Mouse (Mus musculus) skeletal muscle tissue, adult 2 months (tissue): ENCODE measurements around the gene Gm37240.
A peak's percentile ranks its signal among the peaks of the same experiment; 100 is the strongest.

Experiments used
- DNase-seq: peaks from one replicate; pipeline ENCODE4 v3.0.0-alpha.2; 2012; ENCODE audit warnings: low read depth, low spot score

Gm37240 gene

DNA sequence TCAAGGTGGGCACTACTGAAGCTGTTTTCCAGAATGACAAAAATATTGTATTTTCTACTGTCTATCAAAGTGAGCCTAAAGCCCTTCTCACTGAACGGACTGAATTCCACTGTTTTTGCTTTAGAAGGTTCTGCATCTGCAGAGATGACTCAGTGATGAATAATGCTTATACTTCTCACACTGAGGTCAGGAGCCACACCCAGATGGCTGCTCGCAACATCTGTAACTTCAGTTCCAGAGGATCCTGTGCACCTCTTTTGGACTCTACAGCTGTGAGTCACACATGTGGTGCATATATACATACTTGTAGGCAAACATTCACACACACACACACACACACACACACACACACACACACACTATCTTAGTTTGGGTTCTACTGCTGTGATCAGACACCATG lies 602.8 kb downstream of the Gm37240 start:
- DNase-seq, result no peak

DNA sequence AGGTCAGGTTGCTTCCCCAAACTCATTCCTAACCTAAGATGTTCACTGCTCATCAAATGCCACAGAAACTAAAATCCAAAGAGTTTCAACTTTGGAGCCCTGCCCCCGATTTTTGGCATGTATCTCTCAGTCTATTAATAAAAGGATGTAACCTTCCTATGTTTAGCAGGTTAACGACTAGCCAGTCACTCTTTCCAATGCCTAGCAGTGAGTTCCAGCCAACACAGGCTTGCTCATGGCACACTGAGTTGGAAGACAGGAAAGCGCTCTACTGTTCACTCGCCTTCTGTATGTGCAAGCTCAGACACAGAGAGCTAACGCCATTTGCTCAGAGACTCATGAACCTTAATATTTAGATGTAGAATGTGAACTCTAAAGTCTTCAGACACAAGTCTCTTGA lies 604.5 kb downstream of the Gm37240 start:
- peak; percentile 50 for DNase-seq

DNA sequence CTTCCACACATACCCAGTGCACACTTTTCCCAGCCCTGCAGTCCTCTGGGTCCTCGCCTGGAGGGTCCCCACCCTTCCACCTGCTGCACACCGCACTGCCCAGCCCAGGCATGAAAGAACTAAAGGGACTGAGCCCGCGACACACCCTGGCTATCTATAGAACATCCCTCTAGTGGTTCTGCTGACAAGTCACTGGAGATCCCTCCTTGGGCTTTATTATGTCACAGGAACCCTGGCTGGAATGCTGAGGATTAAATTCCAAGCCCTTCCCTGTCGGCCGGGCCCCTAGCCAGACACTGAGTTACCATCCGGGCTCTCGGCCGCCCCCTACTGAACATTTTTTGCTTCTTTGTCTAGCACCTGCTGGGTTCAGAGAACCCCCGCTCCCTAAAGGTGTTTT lies 612.2 kb downstream of the Gm37240 start:
- DNase-seq, result peak; percentile 89

DNA sequence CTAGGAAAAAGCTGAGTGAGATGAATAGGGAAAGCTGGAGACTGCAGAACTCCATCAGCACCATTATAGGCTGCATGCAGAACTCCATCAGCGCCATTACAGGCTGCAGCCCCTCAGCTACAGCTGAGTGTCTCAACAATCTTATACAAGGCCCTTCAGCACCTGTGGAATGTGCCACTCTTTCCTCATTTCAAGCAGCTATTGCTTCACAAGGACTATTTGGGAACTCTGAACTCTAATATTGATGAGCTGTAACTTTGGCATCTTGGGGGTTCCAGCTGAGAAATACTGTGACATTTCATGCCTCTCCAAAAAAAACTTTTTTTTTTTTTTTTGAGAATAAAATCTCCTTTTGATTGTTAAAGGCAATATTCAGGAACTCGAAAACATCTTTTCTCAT lies 615.8 kb downstream of the Gm37240 start:
- DNase-seq, result no peak

DNA sequence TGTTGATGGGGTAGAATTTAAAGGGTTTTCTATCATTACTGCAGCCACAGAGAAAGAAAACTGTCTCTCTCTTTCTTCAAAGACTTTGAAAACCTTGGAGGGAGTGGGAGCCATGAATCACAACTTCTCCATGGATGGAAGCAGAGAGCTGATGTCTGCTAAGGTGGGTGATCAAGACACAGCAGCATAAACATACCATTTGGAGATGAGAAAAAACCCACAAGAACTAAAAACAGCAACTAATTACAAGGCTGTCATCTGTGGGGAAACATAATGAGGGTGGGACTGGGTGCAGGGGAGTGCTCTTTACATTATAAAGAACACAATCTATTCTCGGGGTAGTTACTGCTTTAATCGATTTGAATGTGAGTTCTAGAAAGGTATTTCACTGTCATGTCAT lies 622.4 kb downstream of the Gm37240 start:
- DNase-seq, result no peak

DNA sequence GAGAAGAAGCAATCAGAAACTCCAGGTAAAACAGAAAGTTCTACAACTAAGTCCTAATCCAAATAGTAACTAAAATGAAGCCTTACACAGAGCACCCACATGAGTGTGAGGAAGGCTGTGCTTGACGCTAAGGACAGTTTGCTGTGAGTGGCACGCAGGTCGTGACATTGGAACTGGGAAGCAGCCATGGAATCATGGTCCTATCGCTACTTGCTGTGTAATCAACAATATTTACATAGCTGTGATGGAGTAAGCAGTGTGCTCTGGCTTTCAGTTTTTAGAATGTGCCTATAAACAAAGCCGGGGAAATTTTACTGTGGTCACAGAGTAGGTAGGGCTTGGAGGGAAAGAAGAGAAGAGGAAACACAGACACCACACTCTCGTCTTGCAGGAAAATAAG lies 622.8 kb downstream of the Gm37240 start:
- no peak for DNase-seq

DNA sequence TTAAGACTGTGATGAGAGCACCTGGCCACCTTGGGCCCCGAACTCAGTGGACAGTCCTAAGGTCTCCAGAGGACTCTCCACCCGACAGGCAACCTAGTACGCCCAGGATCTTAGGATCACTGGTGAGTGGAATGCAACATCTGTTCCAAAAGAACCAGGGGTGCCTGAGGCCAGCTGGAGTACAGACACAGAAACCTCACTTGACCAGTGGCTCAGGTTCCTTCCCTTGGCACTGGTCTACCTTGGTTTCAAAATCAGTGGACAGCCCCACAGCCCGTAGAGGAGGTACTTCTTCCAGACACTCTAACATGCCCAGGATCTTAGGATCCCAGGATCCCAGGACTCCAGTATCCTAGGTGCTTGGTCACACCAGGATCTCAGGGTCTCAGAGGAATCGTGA lies 632.8 kb downstream of the Gm37240 start:
- DNase-seq, result peak; percentile 63

DNA sequence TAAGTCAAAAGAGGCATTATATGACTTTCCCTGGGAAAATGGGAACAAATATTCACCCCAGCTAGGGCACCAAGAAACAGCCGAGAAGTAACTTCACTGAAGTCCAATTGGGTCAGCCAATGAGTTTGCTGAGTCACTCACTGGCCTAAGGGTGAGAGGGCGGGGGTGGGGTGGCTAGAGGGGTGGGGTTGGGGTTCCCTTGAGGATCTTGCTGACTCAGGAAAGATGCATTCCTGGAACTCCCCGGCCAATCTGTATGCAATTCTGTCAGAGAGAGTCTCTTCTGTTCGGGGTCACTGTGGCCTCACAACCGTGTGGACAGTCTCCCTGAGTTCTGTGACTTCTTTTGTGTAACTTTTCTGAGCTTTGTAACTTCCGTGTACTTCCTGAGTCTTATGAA lies 635.7 kb downstream of the Gm37240 start:
- no peak for DNase-seq

DNA sequence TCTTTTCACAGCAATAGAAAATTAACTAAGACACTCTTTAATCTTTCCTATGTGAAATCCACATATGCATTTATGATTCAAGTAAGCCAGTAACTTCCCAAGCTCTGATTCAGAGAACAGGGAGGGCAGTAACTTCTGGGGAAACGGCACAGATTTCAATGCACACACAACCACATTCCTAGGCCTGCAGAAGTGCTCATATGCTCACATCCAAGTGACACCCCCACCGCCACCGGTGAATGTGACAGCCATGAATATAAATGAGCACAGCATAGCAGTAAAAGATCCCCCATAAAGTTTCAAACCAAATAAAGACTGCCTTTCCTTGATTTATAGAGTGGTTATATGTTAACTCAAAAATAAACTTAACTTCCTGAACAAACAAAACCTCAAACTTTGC lies 641.2 kb downstream of the Gm37240 start:
- no peak for DNase-seq

DNA sequence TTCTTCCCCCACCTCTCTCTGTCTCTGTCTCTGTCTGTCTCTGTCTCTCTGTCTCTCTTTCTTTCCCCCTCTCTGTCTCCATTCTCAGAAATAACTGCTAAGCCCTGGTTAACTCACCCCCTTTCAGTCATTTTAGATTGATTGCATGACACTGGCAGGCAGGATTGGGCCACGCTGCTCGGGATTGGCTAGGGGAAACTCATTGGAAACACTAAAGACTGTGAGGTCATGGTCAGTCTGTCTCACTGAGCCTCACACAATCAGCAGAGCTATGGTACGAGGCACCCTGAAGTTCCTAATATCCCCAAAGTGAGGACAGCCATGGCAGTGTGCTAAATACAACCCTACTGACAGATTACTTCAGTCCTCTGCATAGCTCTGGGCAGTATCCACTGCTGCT lies 650.8 kb downstream of the Gm37240 start:
- no peak for DNase-seq

DNA sequence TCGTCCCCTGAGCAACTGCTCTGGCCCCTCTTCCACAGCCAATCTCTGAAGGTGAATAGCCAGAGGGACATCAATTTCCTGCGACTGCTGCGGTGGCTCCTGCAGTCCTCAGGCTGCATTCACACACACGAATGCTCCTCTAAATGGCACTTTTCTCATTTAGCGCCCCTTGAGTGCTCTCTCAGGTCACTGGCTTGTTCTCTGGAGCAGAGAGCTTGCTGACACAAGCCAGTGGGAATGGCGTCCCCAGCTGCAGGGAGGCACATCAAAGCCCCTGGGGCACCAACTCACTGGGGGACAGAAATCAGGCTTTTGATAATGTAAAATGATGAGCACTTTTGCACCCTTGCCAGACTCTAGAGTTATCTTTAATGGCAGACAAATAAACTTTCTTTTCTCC lies 654.5 kb downstream of the Gm37240 start:
- DNase-seq, result no peak

DNA sequence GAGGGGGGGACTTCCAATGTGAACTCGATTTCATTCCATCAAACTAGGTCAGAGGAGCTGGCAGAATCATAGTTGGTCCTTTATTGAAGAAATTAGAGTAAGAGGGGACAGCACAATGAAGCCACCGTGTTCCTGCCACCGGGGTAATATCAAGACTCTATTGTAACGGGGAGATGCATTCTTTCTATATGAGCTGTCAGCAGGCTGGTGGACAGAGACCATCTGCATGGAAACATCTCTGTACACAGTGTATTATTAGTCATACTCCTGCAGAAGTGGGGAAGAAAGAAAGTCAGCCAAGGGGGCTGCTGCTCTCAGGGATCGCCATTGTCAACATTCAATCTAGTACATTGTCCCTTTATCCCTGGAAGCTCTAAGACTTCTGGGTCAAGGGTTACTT lies 665.3 kb downstream of the Gm37240 start:
- no peak for DNase-seq

DNA sequence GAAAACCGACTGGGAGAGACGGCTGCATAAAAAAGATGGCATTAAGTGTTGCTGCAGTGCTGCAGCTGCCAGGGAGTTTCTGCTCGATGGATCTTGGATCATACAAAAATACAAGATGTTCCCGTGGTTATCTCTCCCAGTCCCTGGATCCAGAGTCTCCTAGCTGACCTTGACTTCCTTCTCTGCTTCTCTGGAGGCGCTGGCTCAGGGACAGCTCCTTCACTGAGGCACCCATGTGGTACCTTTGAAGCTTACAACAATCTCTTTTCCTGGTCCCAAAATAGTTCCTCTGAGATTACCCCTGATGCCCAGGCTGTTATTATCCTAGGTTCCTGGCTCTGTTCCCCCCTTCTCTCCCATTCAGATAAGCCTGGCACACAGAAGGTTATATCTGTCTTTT lies 672.4 kb downstream of the Gm37240 start:
- DNase-seq, result no peak

DNA sequence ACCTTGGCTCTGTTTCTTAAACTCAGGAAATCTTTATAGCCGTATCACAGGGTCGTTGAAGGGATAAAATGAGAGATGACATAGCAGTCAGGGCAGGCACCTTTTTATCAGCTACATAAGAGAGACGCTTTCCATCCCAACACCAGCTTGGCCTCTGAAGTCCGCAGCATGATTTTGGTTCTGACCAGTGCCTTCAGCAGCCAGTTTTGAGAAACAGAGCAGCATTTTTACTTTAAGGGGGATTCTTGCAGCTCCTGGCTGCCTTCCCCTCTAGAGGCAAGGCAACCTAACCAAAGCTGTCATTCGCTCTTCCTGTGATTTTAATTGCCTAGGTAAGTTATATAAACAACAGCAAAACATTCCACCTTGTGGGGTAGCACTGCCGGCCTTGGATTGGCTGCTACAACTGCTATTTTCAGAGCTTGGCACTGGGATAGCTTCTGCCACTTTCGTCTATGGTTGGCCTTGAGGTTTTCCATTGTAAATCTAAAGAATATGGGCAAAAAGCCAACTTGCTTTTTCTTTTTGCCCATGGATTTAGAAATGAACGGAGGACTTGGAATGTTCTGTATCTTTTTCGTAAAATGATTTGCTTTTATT lies 674.5 kb downstream of the Gm37240 start:
- no peak for DNase-seq

DNA sequence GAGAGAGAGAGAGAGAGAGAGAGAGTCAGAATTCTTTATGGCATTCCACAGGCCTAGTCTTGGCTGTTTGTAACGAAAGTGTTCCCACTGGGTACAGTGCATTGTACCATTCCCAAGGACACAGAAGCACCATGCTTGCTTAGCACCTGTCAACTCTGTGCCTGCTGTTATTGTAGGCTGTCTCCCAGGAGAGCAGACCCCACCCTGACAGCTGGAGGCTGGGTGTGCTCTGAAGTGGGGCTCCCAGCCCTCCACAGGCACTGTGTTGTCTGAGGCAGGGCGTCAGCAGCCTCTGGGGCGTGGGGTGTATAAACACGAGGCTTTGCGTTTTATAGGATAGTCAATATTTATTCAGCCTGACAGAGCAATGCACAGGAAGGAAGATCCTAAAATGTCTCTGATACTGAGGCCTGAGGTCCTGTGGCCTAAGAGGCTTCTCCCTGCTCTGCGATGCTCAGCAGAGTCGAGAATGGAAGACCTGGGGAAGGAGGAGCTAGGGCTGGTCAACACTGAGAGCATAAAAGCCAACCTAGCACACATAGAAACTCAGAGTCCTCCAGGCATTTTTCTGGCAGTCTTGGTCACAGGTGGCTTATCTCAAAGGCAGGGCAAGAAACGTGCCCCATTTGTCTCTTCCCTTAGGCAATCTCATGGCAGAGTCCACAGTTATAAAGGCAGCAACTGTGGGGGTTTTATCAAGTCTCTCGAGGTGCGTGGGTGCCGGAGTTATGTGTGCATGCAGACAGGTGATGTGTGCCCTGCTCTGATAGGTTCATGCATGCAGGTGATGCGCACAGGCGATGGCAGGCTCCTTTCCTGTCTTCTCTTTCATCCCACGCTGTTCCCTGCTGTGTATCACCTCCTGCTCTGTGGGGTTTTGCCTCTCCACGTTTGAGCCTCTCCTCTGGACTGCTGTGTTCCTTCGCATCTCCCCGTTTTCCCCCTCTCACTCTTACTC lies 677.2 kb downstream of the Gm37240 start:
- no peak for DNase-seq

DNA sequence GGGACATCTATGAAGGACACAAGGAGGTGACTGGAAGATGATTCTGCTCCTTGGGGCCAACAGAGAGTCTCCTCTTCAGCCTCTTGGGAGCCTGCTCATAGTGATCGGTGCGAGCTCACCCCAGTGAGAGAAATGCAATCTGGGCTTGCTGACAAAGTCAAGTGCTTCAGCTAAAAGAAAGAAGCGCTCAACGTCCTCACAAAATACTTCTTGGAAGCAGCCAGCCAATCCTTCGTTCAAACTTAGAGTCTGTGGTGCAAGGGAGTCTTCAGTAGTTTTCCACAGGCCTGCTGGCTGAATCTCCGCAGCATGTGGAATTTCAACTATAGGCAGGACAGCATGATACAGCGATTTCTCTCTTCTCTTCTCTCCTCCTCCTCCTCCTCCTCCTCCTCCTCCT lies 680.8 kb downstream of the Gm37240 start:
- DNase-seq, result no peak

DNA sequence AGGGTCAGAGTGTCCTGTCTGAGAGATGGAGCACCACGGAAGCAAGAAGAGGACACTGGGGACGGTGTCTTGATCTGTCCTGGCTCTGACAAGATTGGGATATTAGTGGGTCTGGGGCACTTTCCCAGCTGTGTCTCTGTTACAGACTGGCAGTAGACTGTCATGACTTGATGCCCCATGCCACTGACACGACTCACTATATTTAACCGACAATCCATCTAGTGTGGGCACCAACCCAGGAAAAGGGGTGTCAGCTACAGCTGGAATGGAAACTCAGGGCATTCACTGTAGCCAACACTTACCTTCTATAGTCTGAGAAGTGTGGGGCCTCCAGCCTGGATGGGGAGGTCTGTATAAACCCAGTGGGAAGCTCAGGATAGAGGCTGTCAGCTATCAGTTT lies 681.4 kb downstream of the Gm37240 start:
- DNase-seq, result peak; percentile 34

DNA sequence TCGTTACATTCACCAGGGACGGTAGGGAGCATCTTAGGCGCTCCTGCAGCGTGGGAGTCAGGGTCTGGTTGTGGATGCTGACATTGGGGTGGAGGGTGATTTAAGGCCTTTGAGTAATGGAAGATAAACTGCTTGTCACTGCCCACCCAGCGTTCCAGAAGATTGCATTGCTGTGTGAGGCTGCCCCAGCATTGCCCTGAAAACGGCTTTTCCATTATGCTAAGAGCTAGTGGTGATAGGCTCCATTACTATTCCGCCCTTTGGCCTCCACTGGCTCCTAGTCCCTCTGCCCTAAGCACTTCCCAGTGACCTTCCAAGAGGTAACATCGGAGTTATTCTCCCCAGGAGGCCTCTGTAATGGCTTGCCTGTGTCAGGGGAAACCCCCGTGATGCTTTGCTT lies 683.7 kb downstream of the Gm37240 start:
- no peak for DNase-seq

DNA sequence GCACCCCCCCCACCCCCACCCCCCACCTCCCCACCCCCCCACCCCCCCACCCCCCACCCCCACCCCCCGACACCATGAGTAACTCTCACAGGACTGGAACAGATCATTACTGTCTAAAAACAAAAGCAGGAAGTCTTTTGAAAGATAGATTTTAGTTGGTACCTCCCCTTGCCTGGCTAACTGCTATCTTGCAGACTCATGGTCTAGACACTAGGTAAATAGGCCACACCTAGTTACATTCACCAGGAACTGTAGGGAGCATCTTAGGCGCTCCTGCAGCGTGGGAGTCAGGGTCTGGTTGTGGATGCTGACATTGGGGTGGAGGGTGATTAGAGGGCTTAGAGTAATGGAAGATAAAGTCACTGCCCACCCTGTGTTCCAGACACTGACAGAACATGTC lies 684.6 kb downstream of the Gm37240 start:
- no peak for DNase-seq

DNA sequence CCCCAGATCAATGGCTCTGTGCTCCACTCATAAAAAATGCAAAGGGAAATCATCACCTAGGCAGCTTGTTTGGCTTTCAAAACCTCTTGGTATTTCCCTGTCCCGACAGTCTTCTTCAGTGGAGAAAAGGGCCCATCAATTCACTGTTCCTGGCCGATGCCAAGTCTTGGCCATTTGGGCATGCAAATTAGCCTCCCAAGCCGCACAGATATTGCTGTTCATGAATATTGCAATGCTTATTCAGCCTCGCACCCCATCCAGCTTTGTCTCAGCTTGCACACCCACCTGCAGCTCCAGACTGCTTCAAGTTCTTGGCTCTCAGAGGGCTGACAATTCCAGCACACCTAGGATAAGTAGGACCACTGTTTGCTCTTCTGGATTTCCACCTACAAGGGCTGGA lies 685.5 kb downstream of the Gm37240 start:
- no peak for DNase-seq

DNA sequence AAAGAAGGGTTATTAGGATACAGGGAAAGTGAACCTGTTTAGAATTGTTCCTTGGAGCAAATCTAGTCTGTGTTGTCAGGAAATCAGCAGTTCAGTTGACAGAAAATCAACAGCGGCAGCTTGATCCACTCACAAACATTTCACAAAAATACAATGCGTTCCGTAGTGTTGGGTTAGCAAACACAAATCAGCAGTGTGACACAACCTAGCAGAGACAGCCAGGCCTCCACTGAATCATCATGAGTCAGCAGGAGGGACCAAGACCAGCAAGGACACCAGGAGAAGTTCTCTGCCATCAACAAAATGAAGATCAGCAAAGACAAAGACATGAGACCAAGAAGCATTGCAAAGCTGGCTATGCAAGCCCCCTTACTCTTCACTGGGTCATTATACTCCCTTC lies 688.8 kb downstream of the Gm37240 start:
- no peak for DNase-seq

DNA sequence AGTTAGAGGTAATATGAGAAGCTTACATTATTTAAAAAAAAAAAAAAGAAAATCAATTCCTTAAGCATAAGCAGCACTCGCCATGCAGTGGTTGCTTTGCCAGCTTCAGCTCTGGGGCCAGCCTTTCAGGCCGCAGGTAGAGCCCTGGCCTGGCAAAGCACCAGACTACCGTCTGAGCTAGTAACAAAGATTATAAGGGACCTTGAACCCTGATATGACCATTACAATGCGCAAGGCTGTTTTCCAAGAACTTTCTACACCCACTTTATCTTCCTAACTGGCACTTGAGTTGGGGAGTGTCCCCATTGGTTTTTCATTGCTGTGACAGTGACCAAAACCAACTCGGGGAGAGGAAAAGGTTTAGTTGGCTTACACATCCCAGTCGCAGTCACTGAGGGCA lies 690.2 kb downstream of the Gm37240 start:
- DNase-seq, result no peak

DNA sequence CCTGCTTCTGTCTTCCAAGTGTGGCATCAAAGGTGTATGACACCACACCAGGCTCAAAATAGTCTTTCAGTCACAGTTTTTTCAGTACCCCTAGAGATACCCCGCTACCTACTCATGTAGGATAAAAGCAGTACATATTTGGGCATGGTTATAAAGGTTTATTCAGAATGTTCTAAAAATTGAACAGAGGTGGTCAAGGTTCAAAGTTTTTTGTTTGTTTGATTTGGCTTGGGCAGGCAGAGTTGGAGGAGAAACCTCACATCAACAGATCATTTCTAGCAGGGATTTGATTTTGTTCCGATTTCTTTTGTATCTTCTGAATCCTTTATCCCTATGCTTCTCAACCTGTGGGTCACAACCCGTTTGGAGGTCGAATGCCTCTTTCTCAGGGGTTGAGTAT lies 690.7 kb downstream of the Gm37240 start:
- DNase-seq, result no peak
